Mouse (Mus musculus) hindlimb bud, embryonic 11.5 days (tissue): ENCODE results near the gene Slc39a2.

Source experiments
- DNase-seq: peaks from one replicate; pipeline ENCODE4 v3.0.0-alpha.2; 2012; ENCODE audit warnings: low read depth, low spot score; ENCODE audit errors: extremely low spot score

The Slc39a2 gene

GRCm38 (mm10) chr14:51930824-51931223 is 38.1 kb downstream of the Slc39a2 start:
- no peak for DNase-seq

GRCm38 (mm10) chr14:51932092-51933020 is 39.7 kb downstream of the Slc39a2 start:
- DNase-seq, result no peak

GRCm38 (mm10) chr14:51939005-51939404 is 46.3 kb downstream of the Slc39a2 start:
- DNase-seq, result no peak

- DNase-seq, result peak; percentile 8
Measured at GRCm38 (mm10) chr14:51940944-51941560, 48.4 kb downstream of the Slc39a2 start.

GRCm38 (mm10) chr14:51941577-51941976 is 48.9 kb downstream of the Slc39a2 start:
- no peak for DNase-seq

GRCm38 (mm10) chr14:51942236-51942635 is 49.5 kb downstream of the Slc39a2 start:
- no peak for DNase-seq

GRCm38 (mm10) chr14:51943336-51943735 is 50.6 kb downstream of the Slc39a2 start:
- DNase-seq, result no peak
